Mouse (Mus musculus): Measurements from ENCODE around the gene Tead2.
"Not testable (repeated sequence)": the region's sequence is repeated elsewhere in the genome, so short reads cannot be mapped to it uniquely, and the experiment has no call there.

Tead2 gene

GRCm38 (mm10) chr7:45215673-45216441 lies at the start of gene Tead2:
TSS of gene Tead2 (plus strand) at chr7:45215753.
- DNase-seq (ENCODE audit: low read depth, low spot score), result peak; percentile 81

- DNase-seq (ENCODE audit: low read depth, low spot score), result no peak
These were observed 48.6 kb upstream of the Tead2 start for GRCm38 (mm10) chr7:45166950-45167401.

GRCm38 (mm10) chr7:45167761-45168445 lies 47.6 kb upstream of the Tead2 start:
- DNase-seq (ENCODE audit: low read depth, low spot score), result peak; percentile 41

GRCm38 (mm10) chr7:45168656-45169055 lies 46.9 kb upstream of the Tead2 start:
- DNase-seq (ENCODE audit: low read depth, low spot score), result no peak

GRCm38 (mm10) chr7:45169495-45169894 lies 46.1 kb upstream of the Tead2 start:
- DNase-seq (ENCODE audit: low read depth, low spot score), result no peak

GRCm38 (mm10) chr7:45172974-45173373 lies 42.6 kb upstream of the Tead2 start:
- DNase-seq (ENCODE audit: low read depth, low spot score), result no peak

GRCm38 (mm10) chr7:45173772-45174171 lies 41.8 kb upstream of the Tead2 start:
- not testable (repeated sequence) for DNase-seq (ENCODE audit: low read depth, low spot score)

GRCm38 (mm10) chr7:45174567-45175280 lies 40.8 kb upstream of the Tead2 start:
- no peak for DNase-seq (ENCODE audit: low read depth, low spot score)

GRCm38 (mm10) chr7:45175398-45175797 lies 40.2 kb upstream of the Tead2 start:
- no peak for DNase-seq (ENCODE audit: low read depth, low spot score)

GRCm38 (mm10) chr7:45175929-45176328 lies 39.6 kb upstream of the Tead2 start:
- no peak for DNase-seq (ENCODE audit: low read depth, low spot score)

GRCm38 (mm10) chr7:45176356-45176755 lies 39.2 kb upstream of the Tead2 start:
- DNase-seq (ENCODE audit: low read depth, low spot score), result no peak

- DNase-seq (ENCODE audit: low read depth, low spot score), result no peak
These were observed 37.0 kb upstream of the Tead2 start for GRCm38 (mm10) chr7:45178550-45178949.

GRCm38 (mm10) chr7:45179469-45179868 lies 36.1 kb upstream of the Tead2 start, which contains the start of gene Gfy:
TSS of gene Gfy (minus strand) at chr7:45179569.
- no peak for DNase-seq (ENCODE audit: low read depth, low spot score)

- no peak for DNase-seq (ENCODE audit: low read depth, low spot score)
These were observed 34.6 kb upstream of the Tead2 start, which contains the start of gene Pth2 for GRCm38 (mm10) chr7:45180896-45181477. TSS of gene Pth2 (plus strand) at chr7:45180995.

GRCm38 (mm10) chr7:45181540-45181939 lies 34.0 kb upstream of the Tead2 start:
- no peak for DNase-seq (ENCODE audit: low read depth, low spot score)

GRCm38 (mm10) chr7:45182199-45182601 lies 33.4 kb upstream of the Tead2 start:
- DNase-seq (ENCODE audit: low read depth, low spot score), result peak; percentile 91

GRCm38 (mm10) chr7:45182606-45183005 lies 32.9 kb upstream of the Tead2 start:
- DNase-seq (ENCODE audit: low read depth, low spot score), result no peak

- no peak for DNase-seq (ENCODE audit: low read depth, low spot score)
These were observed 31.9 kb upstream of the Tead2 start for GRCm38 (mm10) chr7:45183672-45184071.

GRCm38 (mm10) chr7:45185921-45186320 lies 29.6 kb upstream of the Tead2 start:
- no peak for DNase-seq (ENCODE audit: low read depth, low spot score)

GRCm38 (mm10) chr7:45189600-45189999 lies 26.0 kb upstream of the Tead2 start:
- no peak for DNase-seq (ENCODE audit: low read depth, low spot score)

- DNase-seq (ENCODE audit: low read depth, low spot score), result no peak
These were observed 25.4 kb upstream of the Tead2 start for GRCm38 (mm10) chr7:45190186-45190585.

- no peak for DNase-seq (ENCODE audit: low read depth, low spot score)
These were observed 24.4 kb upstream of the Tead2 start for GRCm38 (mm10) chr7:45191161-45191560.

All from mesoderm, embryonic 11.5 days (tissue).